ENCODE assay signal across 8 mouse cellular contexts in genomic region chr4:155564315-155565069, GRCm38 (mm10). TPM values are rescaled to one million over a fixed set of nuclear protein-coding genes. Genes with fewer than 3 reads are reported as not detected.
DNase-seq lines count a peak whose midpoint lies in the region; ATAC-seq and TF ChIP-seq lines count a peak whose summit lies in the region.

No protein-coding gene starts in this region.

- TF ChIP-seq POLR2A in thymus, adult 2 months (IDR thresholded peaks at IDR 0.05; ENCODE audit: control insufficient read depth, extremely low read depth, insufficient read depth, low read length, poor library complexity) = no peak

- no peaks in the 10 kb centered on the region for H3K9me3 ChIP-seq in embryonic facial prominence, embryonic 10.5 days
- no peaks in the 10 kb centered on the region for H3K9me3 ChIP-seq in kidney, embryonic 14.5 days (ENCODE audit: control insufficient read depth, low read length)

- H3K4me1 ChIP-seq in thymus, adult 2 months (replicated peaks; ENCODE audit: control insufficient read depth, insufficient read depth, low read length) = peaks cover 19% of the 10 kb centered on the region
- peaks cover 45% of the 10 kb centered on the region for H3K4me1 ChIP-seq in embryonic facial prominence, embryonic 10.5 days
- H3K4me1 ChIP-seq in kidney, embryonic 14.5 days (ENCODE audit: control insufficient read depth, insufficient read depth, low read length) = peaks cover 34% of the 10 kb centered on the region

- H3K36me3 ChIP-seq in thymus, adult 2 months (ENCODE audit: control insufficient read depth, insufficient read depth, low read length) = peaks cover 7% of the 10 kb centered on the region; the same call in 1 of the 2 replicates
- peaks cover 26% of the 10 kb centered on the region for H3K36me3 ChIP-seq in embryonic facial prominence, embryonic 10.5 days (replicated peaks)
- peaks cover 18% of the 10 kb centered on the region for H3K36me3 ChIP-seq in kidney, embryonic 14.5 days (ENCODE audit: control insufficient read depth, insufficient read depth, low read length)

- 15% methylated on average over 20 of the region's 20 CpGs for WGBS in thymus, adult 2 months
- WGBS in embryonic facial prominence, embryonic 10.5 days = 19% methylated on average over 20 of the region's 20 CpGs
- 9% methylated on average over 20 of the region's 20 CpGs for WGBS in kidney, embryonic 14.5 days

- H3K27ac ChIP-seq in thymus, adult 2 months (ENCODE audit: control insufficient read depth, insufficient read depth, low read length) = no peak overlapping the region
- peak overlapping the region; percentile 91 for H3K27ac ChIP-seq in embryonic facial prominence, embryonic 10.5 days (replicated peaks)
- peak overlapping the region; percentile 88 for H3K27ac ChIP-seq in kidney, embryonic 14.5 days (ENCODE audit: low read depth, low read length)

- no peak for TF ChIP-seq CTCF in thymus, adult 2 months (IDR thresholded peaks at IDR 0.05; ENCODE audit: borderline replicate concordance, control insufficient read depth, extremely low read depth, insufficient read depth, low read length, poor library complexity)

- peak overlapping the region; percentile 61 for H3K9ac ChIP-seq in kidney, embryonic 14.5 days (ENCODE audit: low read depth, low read length)

- no peak for DNase-seq in thymus, adult 2 months
- no peak for DNase-seq in thymus, postnatal 10 days (ENCODE audit: low spot score in 2 of 2)
- DNase-seq in embryonic facial prominence, embryonic 10.5 days (ENCODE audit: low spot score) = no peak
- peak; percentile 50 to 66 for DNase-seq in heart, adult 9 months (ENCODE audit: low spot score in 2 of 2)
- peak; percentile 76 for DNase-seq in lung, postnatal 10 days
- peak; percentile 13 to 23 for DNase-seq in thymus, postnatal 36 days
- DNase-seq in Muller cell, postnatal 12 days (ENCODE audit: inconsistent ontology term) = no peak

- H3K4me3 ChIP-seq in thymus, adult 2 months (ENCODE audit: control insufficient read depth, insufficient read depth, low read length) = peak overlapping the region; percentile 55
- H3K4me3 ChIP-seq in embryonic facial prominence, embryonic 10.5 days = peak overlapping the region; percentile 70
- peak overlapping the region; percentile 79 for H3K4me3 ChIP-seq in kidney, embryonic 14.5 days (ENCODE audit: low read length)

- peak overlapping the region; percentile 85 for H3K4me2 ChIP-seq in kidney, embryonic 14.5 days (replicated peaks; ENCODE audit: low read depth, low read length)

- ATAC-seq in kidney, embryonic 14.5 days (ENCODE audit: low FRiP score, low TSS enrichment) = no peak

- H3K27me3 ChIP-seq in thymus, adult 2 months (ENCODE audit: control insufficient read depth, insufficient read depth, low read length) = no peaks in the 10 kb centered on the region
- H3K27me3 ChIP-seq in embryonic facial prominence, embryonic 10.5 days (replicated peaks; ENCODE audit: low read depth, poor library complexity, severe bottlenecking) = no peaks in the 10 kb centered on the region
- no peaks in the 10 kb centered on the region for H3K27me3 ChIP-seq in kidney, embryonic 14.5 days (ENCODE audit: control insufficient read depth, insufficient read depth, low read length)

RNA-seq across cellular contexts. Expression of gene Nadk, which starts 2.3 kb away (rescaled TPM):
- 129 TPM in 2 replicates for polyA plus RNA-seq in thymus, adult 2 months (2012; rRNA removed)
- 108 and 109 TPM in 2 replicates for polyA plus RNA-seq in embryonic facial prominence, embryonic 10.5 days (2016; fragmentation: Nextera tagmentation; extraction: Ambion mirVana)
- 58.7 and 99.9 TPM in 2 replicates for polyA plus RNA-seq in kidney, embryonic 14.5 days (2014; fragmentation: Nextera tagmentation; extraction: Ambion mirVana)

RNA-seq across cellular contexts. Expression of gene Slc35e2, which starts 36.7 kb away (rescaled TPM):
- polyA plus RNA-seq in thymus, adult 2 months (2012; rRNA removed) = 17.1 and 19.1 TPM in 2 replicates
- 13.5 and 13.7 TPM in 2 replicates for polyA plus RNA-seq in embryonic facial prominence, embryonic 10.5 days (2016; fragmentation: Nextera tagmentation; extraction: Ambion mirVana)
- 7.7 and 10.3 TPM in 2 replicates for polyA plus RNA-seq in kidney, embryonic 14.5 days (2014; fragmentation: Nextera tagmentation; extraction: Ambion mirVana)

Comparison
In these comparisons a context has a peak if more than half of its experiments do, and no peak if none do; other contexts are left out.
1. DNase-seq: peak in heart, adult 9 months (2 of 2), lung, postnatal 10 days (single experiment) and thymus, postnatal 36 days (2 of 2); none in thymus, adult 2 months (single experiment), thymus, postnatal 10 days (0 of 2), embryonic facial prominence, embryonic 10.5 days (single experiment) and Muller cell, postnatal 12 days (single experiment).
2. Peak in every context shown above with its lines, with median percentiles within 50 percentile points of each other: H3K4me3 ChIP-seq.